8 mouse cellular contexts compared by ENCODE assay signal in the genomic region with DNA sequence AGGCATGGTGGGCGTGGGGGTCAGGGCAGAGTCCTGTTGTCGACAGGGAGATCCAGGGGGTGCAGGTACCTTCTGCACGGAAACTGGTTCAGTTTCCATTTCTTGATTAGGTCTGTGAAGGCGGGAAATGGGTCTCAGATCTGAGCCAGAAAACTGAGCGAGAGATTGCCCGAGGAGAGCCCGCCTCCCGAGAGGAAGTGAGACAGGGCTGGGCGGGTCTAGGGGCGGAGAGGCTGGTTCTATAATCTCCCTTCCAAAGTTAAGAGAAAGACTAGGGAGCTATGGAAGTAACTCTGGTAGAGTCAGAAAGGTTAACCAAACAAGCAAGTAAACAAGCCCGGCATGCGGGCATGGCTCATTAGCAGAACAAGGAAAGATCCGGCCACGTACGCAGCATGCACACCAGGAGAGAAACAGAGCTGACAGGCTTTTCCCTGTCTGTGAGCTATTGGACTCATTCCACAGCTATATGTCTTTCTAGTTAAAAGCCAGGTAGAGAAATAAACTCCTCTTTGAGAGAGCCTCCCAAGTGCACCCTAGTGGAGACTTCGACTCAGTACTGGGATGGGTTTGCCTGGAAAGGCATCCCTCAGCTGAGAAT. TPM values are rescaled to one million over a fixed set of nuclear protein-coding genes. Genes with fewer than 3 reads are reported as not detected.
A peak's percentile ranks its signal among the peaks of the same experiment; 100 is the strongest.
DNase-seq lines count a peak whose midpoint lies in the region; ATAC-seq and TF ChIP-seq lines count a peak whose summit lies in the region.

A gene (minus strand): TSS at position 195 of the 601 bp plus-strand sequence.

- H3K4me1 ChIP-seq in embryonic fibroblast, embryonic 13.5 days (ENCODE audit: control insufficient read depth, insufficient read depth, low read length) = peaks cover 7% of the 10 kb centered on the region
- peaks cover 55% of the 10 kb centered on the region for H3K4me1 ChIP-seq in heart, embryonic 13.5 days
- peaks cover 28% of the 10 kb centered on the region for H3K4me1 ChIP-seq in kidney, postnatal 0 days (replicated peaks; ENCODE audit: insufficient read depth, low read length)
- peaks cover 69% of the 10 kb centered on the region for H3K4me1 ChIP-seq in liver, embryonic 13.5 days (replicated peaks)
- H3K4me1 ChIP-seq in stomach, embryonic 16.5 days (ENCODE audit: control insufficient read depth, insufficient read depth, low read length) = peaks cover 44% of the 10 kb centered on the region

- peak within 1 kb of the TSS; percentile 93 for H3K9ac ChIP-seq in heart, embryonic 13.5 days
- peak within 1 kb of the TSS; percentile 67 for H3K9ac ChIP-seq in kidney, postnatal 0 days (ENCODE audit: low read depth, low read length)
- H3K9ac ChIP-seq in liver, embryonic 13.5 days = peak within 1 kb of the TSS; percentile 92
- H3K9ac ChIP-seq in stomach, embryonic 16.5 days (ENCODE audit: low read length) = peak within 1 kb of the TSS; percentile 80

- peak; percentile 78 to 80 for DNase-seq in B cell, adult 2 months
- peak; percentile 36 to 72 for DNase-seq in adrenal gland, postnatal 4 days (ENCODE audit: low spot score in 2 of 2)
- peak; percentile 93 for DNase-seq in kidney, postnatal 0 days (ENCODE audit: low spot score)
- peak; percentile 76 for DNase-seq in liver, embryonic 13.5 days
- DNase-seq in neural tube, embryonic 10.5 days (ENCODE audit: extremely low spot score, low spot score) = peak; percentile 56

- H3K36me3 ChIP-seq in heart, embryonic 13.5 days = peaks cover 16% of the 10 kb centered on the region
- H3K36me3 ChIP-seq in kidney, postnatal 0 days (ENCODE audit: insufficient read depth, low read length) = no peaks in the 10 kb centered on the region
- H3K36me3 ChIP-seq in liver, embryonic 13.5 days = peaks cover 11% of the 10 kb centered on the region
- no peaks in the 10 kb centered on the region for H3K36me3 ChIP-seq in stomach, embryonic 16.5 days (ENCODE audit: control insufficient read depth, insufficient read depth, low read length)

- peak within 1 kb of the TSS; percentile 86 for H3K4me2 ChIP-seq in heart, embryonic 13.5 days
- H3K4me2 ChIP-seq in kidney, postnatal 0 days (ENCODE audit: low read length) = peak within 1 kb of the TSS; percentile 77
- H3K4me2 ChIP-seq in liver, embryonic 13.5 days = peak within 1 kb of the TSS; percentile 95
- peak within 1 kb of the TSS; percentile 66 for H3K4me2 ChIP-seq in stomach, embryonic 16.5 days (ENCODE audit: low read depth, low read length)

- peak within 1 kb of the TSS; percentile 87 for H3K27ac ChIP-seq in embryonic fibroblast, embryonic 13.5 days (ENCODE audit: insufficient read depth, low read length)
- peak within 1 kb of the TSS; percentile 91 for H3K27ac ChIP-seq in heart, embryonic 13.5 days (replicated peaks)
- H3K27ac ChIP-seq in kidney, postnatal 0 days = peak within 1 kb of the TSS; percentile 82
- H3K27ac ChIP-seq in liver, embryonic 13.5 days = peak within 1 kb of the TSS; percentile 97
- peak within 1 kb of the TSS; percentile 93 for H3K27ac ChIP-seq in stomach, embryonic 16.5 days (ENCODE audit: low read length)

- under 1% methylated on average over 16 of the region's 16 CpGs for WGBS in heart, embryonic 13.5 days
- under 1% methylated on average over 16 of the region's 16 CpGs for WGBS in kidney, postnatal 0 days
- WGBS in liver, embryonic 13.5 days (ENCODE audit: insufficient replicate concordance) = under 1% methylated on average over 16 of the region's 16 CpGs
- WGBS in stomach, embryonic 16.5 days = under 1% methylated on average over 16 of the region's 16 CpGs

- H3K4me3 ChIP-seq in embryonic fibroblast, embryonic 13.5 days (ENCODE audit: insufficient read depth, low read length) = peak within 1 kb of the TSS; percentile 68
- peak within 1 kb of the TSS; percentile 72 for H3K4me3 ChIP-seq in heart, embryonic 13.5 days
- peak within 1 kb of the TSS; percentile 57 for H3K4me3 ChIP-seq in kidney, postnatal 0 days (replicated peaks; ENCODE audit: low read depth, low read length)
- peak within 1 kb of the TSS; percentile 82 for H3K4me3 ChIP-seq in liver, embryonic 13.5 days (replicated peaks)
- peak within 1 kb of the TSS; percentile 59 for H3K4me3 ChIP-seq in stomach, embryonic 16.5 days (replicated peaks; ENCODE audit: low read length)

- peak; percentile 76 for TF ChIP-seq POLR2A in embryonic fibroblast, embryonic 13.5 days (IDR thresholded peaks at IDR 0.05; ENCODE audit: low read depth, low read length)

- 0 out of 2 replicates have a peak, but pooled peaks have one; percentile 33 for ATAC-seq in heart, embryonic 13.5 days (ENCODE audit: extremely low read depth, insufficient number of reproducible peaks, low FRiP score, low TSS enrichment)
- ATAC-seq in kidney, postnatal 0 days (replicated peaks; ENCODE audit: low FRiP score, low read depth) = no peak
- peak; percentile 67 for ATAC-seq in liver, embryonic 13.5 days (ENCODE audit: low read depth)
- peak; percentile 76 for ATAC-seq in stomach, embryonic 16.5 days (ENCODE audit: insufficient read depth, low FRiP score)

- H3K27me3 ChIP-seq in heart, embryonic 13.5 days (replicated peaks) = no peaks in the 10 kb centered on the region
- H3K27me3 ChIP-seq in kidney, postnatal 0 days (ENCODE audit: insufficient read depth, low read length) = no peaks in the 10 kb centered on the region
- no peaks in the 10 kb centered on the region for H3K27me3 ChIP-seq in liver, embryonic 13.5 days
- H3K27me3 ChIP-seq in stomach, embryonic 16.5 days (ENCODE audit: control insufficient read depth, insufficient read depth, low read length) = no peaks in the 10 kb centered on the region

- H3K9me3 ChIP-seq in heart, embryonic 13.5 days = no peaks in the 10 kb centered on the region
- no peaks in the 10 kb centered on the region for H3K9me3 ChIP-seq in kidney, postnatal 0 days (replicated peaks; ENCODE audit: low read length)
- H3K9me3 ChIP-seq in liver, embryonic 13.5 days (replicated peaks) = no peaks in the 10 kb centered on the region
- no peaks in the 10 kb centered on the region for H3K9me3 ChIP-seq in stomach, embryonic 16.5 days (replicated peaks; ENCODE audit: control insufficient read depth, low read length)

- TF ChIP-seq CTCF in embryonic fibroblast, embryonic 13.5 days (IDR thresholded peaks at IDR 0.05; ENCODE audit: borderline replicate concordance, insufficient read depth, low read length) = no peak
- peak; percentile 57 for TF ChIP-seq CTCF in kidney, postnatal 0 days (IDR thresholded peaks at IDR 0.05; ENCODE audit: low read depth)

RNA-seq across cellular contexts. Expression of the gene that starts here (rescaled TPM):
- 10 to 100 TPM; 31.6 to 32.1 TPM for total RNA-seq in adrenal gland, postnatal 4 days (2021)
- polyA plus RNA-seq in embryonic fibroblast, embryonic 13.5 days (2011; ENCODE audit: insufficient read length, low read depth, missing spikeins) = 56.3 and 86.6 TPM in 2 replicates
- polyA plus RNA-seq in heart, embryonic 13.5 days (2015; fragmentation: Nextera tagmentation; extraction: Ambion mirVana) = 11.9 and 12.9 TPM in 2 replicates
- 14.3 and 15.2 TPM in 2 replicates for polyA plus RNA-seq in kidney, postnatal 0 days (2015; fragmentation: Nextera tagmentation; extraction: Ambion mirVana)
- polyA plus RNA-seq in liver, embryonic 13.5 days (2015; fragmentation: Nextera tagmentation; extraction: Ambion mirVana) = 18.9 and 21.1 TPM in 2 replicates
- 17.9 and 19.0 TPM in 2 replicates for polyA plus RNA-seq in stomach, embryonic 16.5 days (2015; fragmentation: Nextera tagmentation; extraction: Ambion mirVana)
